In the genomic region with DNA sequence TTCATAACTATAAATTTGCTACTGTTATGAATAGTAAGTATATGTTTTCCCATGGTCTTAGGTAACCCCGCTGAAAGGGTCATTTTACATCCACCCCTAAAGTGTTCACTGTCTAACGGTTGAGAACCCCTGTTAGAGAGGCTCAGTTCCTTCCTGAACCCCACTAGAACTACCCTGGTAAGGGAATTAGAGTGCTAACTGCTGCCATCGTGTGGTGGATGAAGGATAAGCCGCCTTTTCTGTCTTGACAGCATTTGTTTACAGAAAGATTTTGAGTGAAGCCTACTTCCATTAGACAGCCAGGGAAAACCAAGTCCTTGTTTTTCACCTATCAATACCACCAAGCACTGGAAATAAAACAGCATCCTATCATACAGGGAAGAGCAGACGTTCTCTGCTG, we compare ENCODE assay signal across 9 mouse cellular contexts.
DNase-seq lines count a peak whose midpoint lies in the region; TF ChIP-seq lines count a peak whose summit lies in the region.
"Had no signal": no experiment of that assay in that cellular context is flagged by ENCODE, and none has a peak within 500 bp of the region (broad histone marks: within the 10 kb centered on the region; RNA-seq: fewer than 3 reads in every experiment).

No protein-coding gene starts in this region.

- H3K4me3 ChIP-seq in layer of hippocampus, adult 2 months = no peak overlapping the region
- no peak overlapping the region for H3K4me3 ChIP-seq in CH12.LX (replicated peaks in 1 of 3; ENCODE audit: low read depth in 2 of 3, low read length in 2 of 3, poor library complexity in 1 of 3)

- TF ChIP-seq EP300 in CH12.LX (IDR thresholded peaks at IDR 0.05; ENCODE audit: low read length) = no peak

- TF ChIP-seq POLR2A in CH12.LX (IDR thresholded peaks at IDR 0.05; ENCODE audit: low read depth, low read length) = no peak

- peak; percentile 16 for TF ChIP-seq RAD21 in CH12.LX (IDR thresholded peaks at IDR 0.05; ENCODE audit: low read depth, low read length)

- H3K27ac ChIP-seq in layer of hippocampus, adult 2 months = no peak overlapping the region
- no peak overlapping the region for H3K27ac ChIP-seq in CH12.LX (ENCODE audit: insufficient read depth, low read depth)

- no peak overlapping the region for H3K4me2 ChIP-seq in CH12.LX (ENCODE audit: insufficient read depth, low read depth, poor library complexity, severe bottlenecking)

- DNase-seq in cerebellum, postnatal 14 days = peak; percentile 8 to 47
- no peak for DNase-seq in cerebellum, adult 8-10 months
- peak; percentile 7 to 13 for DNase-seq in layer of hippocampus, adult 2 months (ENCODE audit: low spot score in 2 of 2)
- no peak for DNase-seq in layer of hippocampus, postnatal 36 days
- peak; percentile 29 for DNase-seq in CH12.LX (ENCODE audit: extremely low read depth)
- DNase-seq in embryo, embryonic 9.5 days (ENCODE audit: extremely low spot score) = peak; percentile 8
- peak; percentile 15 for DNase-seq in right cerebral cortex, postnatal 14 days
- no peak for DNase-seq in urinary bladder, postnatal 10 days (ENCODE audit: low spot score)

- dilution Hi-C loops in CH12.LX (cut with MboI; ENCODE audit: extremely low pct_ligation_motif_present, extremely low pct_unique_long_range_greater_than_20kb, low sequenced_read_pairs) = no loop called here

- H3K27me3 ChIP-seq in CH12.LX (replicated peaks) = no peaks in the 10 kb centered on the region

- H3K79me2 ChIP-seq in CH12.LX (replicated peaks; ENCODE audit: control insufficient read depth, extremely low read depth, insufficient read depth, poor library complexity, severe bottlenecking) = no peaks in the 10 kb centered on the region

- H3K4me1 ChIP-seq in CH12.LX (ENCODE audit: control insufficient read depth in 1 of 2, insufficient read depth in 2 of 2) = no peaks in the 10 kb centered on the region

- in situ Hi-C loops in CH12.LX (cut with MboI; ENCODE audit: low pct_ligation_motif_present, low pct_unique_long_range_greater_than_20kb, low sequenced_read_pairs) = no loop called here

- H3K9ac ChIP-seq in CH12.LX (ENCODE audit: insufficient read depth, low read depth) = no peak overlapping the region

- peak; percentile 70 for TF ChIP-seq CTCF in layer of hippocampus, adult 2 months (conservative IDR thresholded peaks at IDR 0.05)
- peak; percentile 30 to 55; a peak in 2 of 4 replicates for TF ChIP-seq CTCF in CH12.LX (conservative IDR thresholded peaks at IDR 0.05 in 1 of 2, IDR thresholded peaks at IDR 0.05 in 1 of 2; ENCODE audit: low read depth in 2 of 2, low read length in 2 of 2)

- H3K36me3 ChIP-seq in CH12.LX (replicated peaks in 1 of 2; ENCODE audit: control insufficient read depth in 1 of 2, insufficient read depth in 1 of 2, low read length in 1 of 2) = no peaks in the 10 kb centered on the region
- H3K36me3 ChIP-seq: G1E had no signal

- H3K9me3 ChIP-seq in CH12.LX (replicated peaks; ENCODE audit: low read length) = no peaks in the 10 kb centered on the region
- H3K9me3 ChIP-seq: G1E had no signal

TF ChIP-seq in CH12.LX, 34 proteins besides CTCF, POLR2A, EP300 and RAD21:
- TF ChIP-seq ETS1 (conservative IDR thresholded peaks at IDR 0.05; ENCODE audit: low read depth, low read length) (no peak), SMC3 (IDR thresholded peaks at IDR 0.05; ENCODE audit: low read depth, low read length) (peak; percentile 29), KAT2A (IDR thresholded peaks at IDR 0.05; ENCODE audit: insufficient replicate concordance, low read length) (no peak)

Comparison
In these comparisons a context has a peak if more than half of its experiments do, and no peak if none do; other contexts are left out.
1. DNase-seq: peak in cerebellum, postnatal 14 days (2 of 2), layer of hippocampus, adult 2 months (2 of 2), CH12.LX (single experiment), embryo, embryonic 9.5 days (single experiment) and right cerebral cortex, postnatal 14 days (single experiment); none in cerebellum, adult 8-10 months (single experiment), layer of hippocampus, postnatal 36 days (0 of 2) and urinary bladder, postnatal 10 days (single experiment).